Mouse (Mus musculus): ENCODE results near the gene Wdr13. TPM values are rescaled to one million over a fixed set of nuclear protein-coding genes. Genes with fewer than 3 reads are reported as not detected.

The Wdr13 gene
- polyA plus RNA-seq, 1 experiment = 59.1 TPM

GRCm38 (mm10) chrX:8090346-8090953 lies 42.2 kb downstream of the Wdr13 start, which contains the start of gene Was:
Gene Was, minus strand, starts transcription at chrX:8090498.
- TF ChIP-seq POLR2A (IDR thresholded peaks at IDR 0.05; ENCODE audit: borderline replicate concordance, low read depth, low read length) = no peak
- no peak for TF ChIP-seq CTCF (IDR thresholded peaks at IDR 0.05; ENCODE audit: low read depth, low read length)
- H3K27ac ChIP-seq (ENCODE audit: insufficient read depth, low read depth, low read length) = peak within 1 kb of the TSS; percentile 99
- peak within 1 kb of the TSS; percentile 69 for H3K4me3 ChIP-seq (ENCODE audit: insufficient read depth, low read length)
- H3K4me1 ChIP-seq (ENCODE audit: control insufficient read depth, insufficient read depth, low read length) = peaks cover 21% of the 10 kb centered on the region

DNA sequence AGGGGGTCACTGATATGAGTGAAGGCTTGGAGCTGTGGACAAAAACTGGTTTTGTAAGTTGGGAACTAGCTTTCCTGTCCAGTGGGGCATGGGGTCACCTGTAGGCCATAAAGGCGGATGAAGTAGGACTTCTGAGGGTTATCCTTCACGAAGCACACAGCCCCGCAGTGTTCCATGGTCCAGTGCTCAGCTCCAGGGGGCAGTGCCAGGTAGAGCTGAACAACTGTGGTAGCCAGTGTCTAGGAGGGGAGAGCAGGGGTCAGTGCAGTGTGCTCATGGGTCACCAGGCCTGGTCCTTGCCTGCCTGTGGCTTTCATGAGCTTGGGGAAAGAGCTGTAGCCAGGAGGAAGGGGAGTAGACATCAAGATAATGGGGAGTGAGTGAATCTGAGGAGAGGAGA lies 42.9 kb downstream of the Wdr13 start:
- TF ChIP-seq POLR2A (IDR thresholded peaks at IDR 0.05; ENCODE audit: borderline replicate concordance, low read depth, low read length) (no peak), CTCF (IDR thresholded peaks at IDR 0.05; ENCODE audit: low read depth, low read length) (no peak)
- peaks cover 21% of the 10 kb centered on the region for H3K4me1 ChIP-seq (ENCODE audit: control insufficient read depth, insufficient read depth, low read length)
- H3K27ac ChIP-seq (ENCODE audit: insufficient read depth, low read depth, low read length) = peak overlapping the region; percentile 99
- H3K4me3 ChIP-seq (ENCODE audit: insufficient read depth, low read length) = peak overlapping the region; percentile 69

DNA sequence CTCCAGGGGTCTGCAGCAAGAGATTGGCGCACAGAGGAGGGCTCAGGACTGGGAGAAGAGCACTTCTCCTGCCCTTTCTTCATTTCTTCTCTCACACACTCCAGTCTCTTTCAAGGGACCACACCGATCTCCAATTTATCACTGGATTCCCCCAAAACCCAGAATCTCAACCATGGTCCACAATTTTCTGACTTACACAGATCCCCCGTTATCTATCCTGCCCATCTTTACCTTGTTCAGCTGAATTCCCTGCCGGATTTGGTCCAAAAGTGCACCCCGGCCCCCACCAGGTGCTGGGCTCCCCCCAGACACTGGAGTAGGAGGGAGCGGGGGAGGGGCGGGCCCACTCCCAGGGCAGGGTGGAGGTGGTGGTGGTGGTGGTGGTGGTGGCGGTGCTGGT lies 47.1 kb downstream of the Wdr13 start:
- no peak overlapping the region for H3K4me3 ChIP-seq (ENCODE audit: insufficient read depth, low read length)
- peaks cover 13% of the 10 kb centered on the region for H3K4me1 ChIP-seq (ENCODE audit: control insufficient read depth, insufficient read depth, low read length)
- no peak overlapping the region for H3K27ac ChIP-seq (ENCODE audit: insufficient read depth, low read depth, low read length)
- TF ChIP-seq POLR2A (IDR thresholded peaks at IDR 0.05; ENCODE audit: borderline replicate concordance, low read depth, low read length) = no peak
- TF ChIP-seq CTCF (IDR thresholded peaks at IDR 0.05; ENCODE audit: low read depth, low read length) = no peak

GRCm38 (mm10) chrX:8084771-8085259 lies 47.9 kb downstream of the Wdr13 start:
- TF ChIP-seq CTCF (IDR thresholded peaks at IDR 0.05; ENCODE audit: low read depth, low read length) (no peak), POLR2A (IDR thresholded peaks at IDR 0.05; ENCODE audit: borderline replicate concordance, low read depth, low read length) (no peak)
- Histone ChIP-seq H3K4me3 (ENCODE audit: insufficient read depth, low read length) (no peak overlapping the region), H3K4me1 (ENCODE audit: control insufficient read depth, insufficient read depth, low read length) (peaks cover 12% of the 10 kb centered on the region), H3K27ac (ENCODE audit: insufficient read depth, low read depth, low read length) (no peak overlapping the region)

DNA sequence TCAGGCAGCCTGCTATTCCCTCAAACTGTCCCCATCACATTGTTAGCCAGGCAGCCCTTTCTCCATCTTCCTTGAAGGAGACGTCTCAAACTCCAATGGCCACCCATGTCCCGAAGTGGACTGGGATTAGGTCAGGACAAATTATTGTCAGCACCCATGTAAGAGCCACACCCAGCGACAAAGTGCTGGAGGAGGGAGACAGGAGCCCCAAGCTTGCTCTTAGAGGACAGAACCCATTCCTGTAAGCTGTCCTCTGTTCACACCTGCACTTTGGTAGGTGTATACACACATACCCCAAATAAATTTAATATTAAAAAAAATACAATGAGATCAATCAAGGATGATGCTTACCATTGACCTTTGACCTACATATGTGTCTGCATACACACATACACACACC lies 57.6 kb downstream of the Wdr13 start:
- Histone ChIP-seq H3K27ac (ENCODE audit: insufficient read depth, low read depth, low read length) (peak overlapping the region; percentile 62), H3K4me1 (ENCODE audit: control insufficient read depth, insufficient read depth, low read length) (peaks cover 7% of the 10 kb centered on the region; the same call in 1 of the 2 replicates), H3K4me3 (ENCODE audit: insufficient read depth, low read length) (peak overlapping the region; percentile 66)
- TF ChIP-seq CTCF (IDR thresholded peaks at IDR 0.05; ENCODE audit: low read depth, low read length) (no peak), POLR2A (IDR thresholded peaks at IDR 0.05; ENCODE audit: borderline replicate concordance, low read depth, low read length) (no peak)

- Histone ChIP-seq H3K27ac (ENCODE audit: insufficient read depth, low read depth, low read length) (peak within 1 kb of the TSS; percentile 71), H3K4me3 (ENCODE audit: insufficient read depth, low read length) (peak within 1 kb of the TSS; percentile 66)
These were observed 58.2 kb downstream of the Wdr13 start, which contains the start of gene Suv39h1 for GRCm38 (mm10) chrX:8074430-8075014. Gene Suv39h1, minus strand, starts transcription at chrX:8074760.

GRCm38 (mm10) chrX:8073881-8074429 lies 58.7 kb downstream of the Wdr13 start:
- Histone ChIP-seq H3K27ac (ENCODE audit: insufficient read depth, low read depth, low read length) (peak overlapping the region; percentile 71), H3K4me1 (ENCODE audit: control insufficient read depth, insufficient read depth, low read length) (peaks cover 10% of the 10 kb centered on the region), H3K4me3 (ENCODE audit: insufficient read depth, low read length) (peak overlapping the region; percentile 66)
- no peak for TF ChIP-seq POLR2A (IDR thresholded peaks at IDR 0.05; ENCODE audit: borderline replicate concordance, low read depth, low read length)
- TF ChIP-seq CTCF (IDR thresholded peaks at IDR 0.05; ENCODE audit: low read depth, low read length) = no peak

More at GRCm38 (mm10) chrX:8074430-8075014, 58.2 kb downstream of the Wdr13 start, which contains the start of gene Suv39h1:
- H3K4me1 ChIP-seq (ENCODE audit: control insufficient read depth, insufficient read depth, low read length) = peaks cover 8% of the 10 kb centered on the region; the same call in 1 of the 2 replicates
- TF ChIP-seq CTCF (IDR thresholded peaks at IDR 0.05; ENCODE audit: low read depth, low read length) (no peak), POLR2A (IDR thresholded peaks at IDR 0.05; ENCODE audit: borderline replicate concordance, low read depth, low read length) (no peak)

Other genes starting within 250 kb of the Wdr13 start
- gene Slc35a2, start 248.9 kb downstream of the Wdr13 start, polyA plus RNA-seq (2012; ENCODE audit: insufficient read depth, insufficient read length, missing spikeins) = 28.0 and 36.2 TPM in 2 replicates
- gene Pqbp1, start 233.6 kb downstream of the Wdr13 start, polyA plus RNA-seq (2012; ENCODE audit: insufficient read depth, insufficient read length, missing spikeins) = 62.2 and 63.4 TPM in 2 replicates
- 33.4 and 47.5 TPM in 2 replicates for gene Timm17b, start 233.5 kb downstream of the Wdr13 start, polyA plus RNA-seq (2012; ENCODE audit: insufficient read depth, insufficient read length, missing spikeins)
- gene Gm10491, start 225.1 kb downstream of the Wdr13 start, polyA plus RNA-seq (2012; ENCODE audit: insufficient read depth, insufficient read length, missing spikeins) = not detected in 2 replicates
- not detected in 2 replicates for gene Gm10490, start 223.3 kb downstream of the Wdr13 start, polyA plus RNA-seq (2012; ENCODE audit: insufficient read depth, insufficient read length, missing spikeins)
- not detected in 2 replicates for gene Pcsk1n, start 213.1 kb downstream of the Wdr13 start, polyA plus RNA-seq (2012; ENCODE audit: insufficient read depth, insufficient read length, missing spikeins)
- gene Eras, start 204.3 kb downstream of the Wdr13 start, polyA plus RNA-seq (2012; ENCODE audit: insufficient read depth, insufficient read length, missing spikeins) = not detected in 2 replicates
- gene Hdac6, start 185.0 kb downstream of the Wdr13 start, polyA plus RNA-seq (2012; ENCODE audit: insufficient read depth, insufficient read length, missing spikeins) = 16.0 and 16.9 TPM in 2 replicates
- not detected in 2 replicates for gene Gata1, start 154.8 kb downstream of the Wdr13 start, polyA plus RNA-seq (2012; ENCODE audit: insufficient read depth, insufficient read length, missing spikeins)
- gene Glod5, start 114.4 kb downstream of the Wdr13 start, polyA plus RNA-seq (2012; ENCODE audit: insufficient read depth, insufficient read length, missing spikeins) = not detected in 2 replicates
- 23.6 and 27.3 TPM in 2 replicates for gene Suv39h1, start 58.1 kb downstream of the Wdr13 start, polyA plus RNA-seq (2012; ENCODE audit: insufficient read depth, insufficient read length, missing spikeins)
- 82.7 and 86.3 TPM in 2 replicates for gene Was, start 42.4 kb downstream of the Wdr13 start, polyA plus RNA-seq (2012; ENCODE audit: insufficient read depth, insufficient read length, missing spikeins)
- 290 and 322 TPM in 2 replicates for gene Rbm3, start 13.0 kb upstream of the Wdr13 start, polyA plus RNA-seq (2012; ENCODE audit: insufficient read depth, insufficient read length, missing spikeins)
- 5.9 and 6.4 TPM in 2 replicates for gene Tbc1d25, start 43.3 kb upstream of the Wdr13 start, polyA plus RNA-seq (2012; ENCODE audit: insufficient read depth, insufficient read length, missing spikeins)
- gene Ebp, start 60.6 kb upstream of the Wdr13 start, polyA plus RNA-seq (2012; ENCODE audit: insufficient read depth, insufficient read length, missing spikeins) = 70.9 and 95.1 TPM in 2 replicates
- 5.5 and 6.9 TPM in 2 replicates for gene Porcn, start 73.6 kb upstream of the Wdr13 start, polyA plus RNA-seq (2012; ENCODE audit: insufficient read depth, insufficient read length, missing spikeins)
- gene Ftsj1, start 119.5 kb upstream of the Wdr13 start, polyA plus RNA-seq (2012; ENCODE audit: insufficient read depth, insufficient read length, missing spikeins) = 10.5 and 13.8 TPM in 2 replicates
- not detected in 2 replicates for gene Slc38a5, start 138.2 kb upstream of the Wdr13 start, polyA plus RNA-seq (2012; ENCODE audit: insufficient read depth, insufficient read length, missing spikeins)
- gene Ssxb10, start 194.5 kb upstream of the Wdr13 start, polyA plus RNA-seq (2012; ENCODE audit: insufficient read depth, insufficient read length, missing spikeins) = not detected in 2 replicates
- gene Ssxb9, start 234.1 kb upstream of the Wdr13 start, polyA plus RNA-seq (2012; ENCODE audit: insufficient read depth, insufficient read length, missing spikeins) = not detected in 2 replicates